Mouse (Mus musculus): Measurements from ENCODE around the gene Sez6.

The Sez6 gene

DNA sequence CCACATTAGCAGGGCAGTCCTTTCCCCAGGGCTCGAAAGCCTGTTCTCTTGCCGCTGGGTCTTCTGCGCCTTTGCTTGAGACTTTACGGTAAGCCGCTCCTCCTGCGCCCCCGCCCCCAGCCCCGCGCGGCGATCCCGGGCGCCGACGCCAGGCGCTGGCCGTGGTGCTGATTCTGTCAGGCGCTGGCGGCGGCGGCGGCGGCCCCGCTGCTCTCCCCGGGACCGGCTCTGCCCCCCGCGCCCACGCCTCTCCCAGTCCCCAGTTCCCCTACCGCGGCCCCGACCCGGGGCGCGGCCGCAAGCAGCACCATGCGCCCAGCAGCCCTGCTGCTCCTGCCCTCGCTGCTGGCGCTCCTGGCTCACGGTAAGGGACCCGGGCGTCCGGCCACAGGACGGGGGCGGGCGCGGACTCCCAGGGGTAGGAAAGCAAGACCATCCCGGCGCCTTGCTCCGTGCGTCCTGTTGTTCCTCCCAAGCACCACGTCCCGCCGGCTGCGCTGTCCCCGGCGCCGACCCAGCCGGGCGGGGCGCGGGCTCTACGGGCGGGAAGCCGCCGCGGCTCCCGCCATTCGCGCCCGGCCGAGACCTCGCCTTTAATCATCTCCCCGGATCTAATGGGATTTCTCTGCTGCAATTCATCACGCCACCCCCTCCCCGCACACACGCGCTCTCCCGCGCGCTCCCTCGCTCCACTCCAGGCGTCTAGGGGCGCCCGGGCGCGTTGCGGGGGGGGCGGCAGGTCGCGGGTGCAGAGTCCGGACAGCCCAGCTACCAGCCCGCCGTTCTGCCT, at the start of gene Sez6:
Sez6 (plus strand) TSS at position 50 of the 790 bp plus-strand sequence.
- CTCF ChIA-PET: interaction anchor here (0.6 kb wide), 1 partner anchor 1557 kb away, joined by 3 read pairs; no protein-coding TSS in a partner anchor

GRCm38 (mm10) chr11:77884524-77885245, 45.9 kb upstream of the Sez6 start:
- CTCF ChIA-PET: interaction anchor here (0.8 kb wide), 1 partner anchor 13 kb away, joined by 6 read pairs; no protein-coding TSS in a partner anchor

DNA sequence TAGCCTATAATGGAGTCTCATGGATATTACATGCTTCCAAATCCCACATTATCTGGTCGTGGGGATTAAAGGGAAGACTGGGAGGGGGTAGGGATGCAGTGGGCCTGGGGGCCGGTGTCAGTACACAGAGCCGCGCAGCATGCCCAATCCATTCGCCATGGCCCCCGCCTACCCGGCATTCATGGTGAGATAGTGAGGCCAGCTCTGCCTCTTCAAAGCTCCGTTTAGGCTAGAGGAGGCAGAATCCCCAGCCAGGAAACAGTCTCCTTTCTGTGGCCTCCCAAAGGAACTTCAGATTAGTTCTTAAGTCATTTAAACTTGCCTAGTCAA, 45.4 kb upstream of the Sez6 start:
- CTCF ChIA-PET: interaction anchor here (0.8 kb wide), 1 partner anchor 14 kb away, joined by 6 read pairs; no protein-coding TSS in a partner anchor

DNA sequence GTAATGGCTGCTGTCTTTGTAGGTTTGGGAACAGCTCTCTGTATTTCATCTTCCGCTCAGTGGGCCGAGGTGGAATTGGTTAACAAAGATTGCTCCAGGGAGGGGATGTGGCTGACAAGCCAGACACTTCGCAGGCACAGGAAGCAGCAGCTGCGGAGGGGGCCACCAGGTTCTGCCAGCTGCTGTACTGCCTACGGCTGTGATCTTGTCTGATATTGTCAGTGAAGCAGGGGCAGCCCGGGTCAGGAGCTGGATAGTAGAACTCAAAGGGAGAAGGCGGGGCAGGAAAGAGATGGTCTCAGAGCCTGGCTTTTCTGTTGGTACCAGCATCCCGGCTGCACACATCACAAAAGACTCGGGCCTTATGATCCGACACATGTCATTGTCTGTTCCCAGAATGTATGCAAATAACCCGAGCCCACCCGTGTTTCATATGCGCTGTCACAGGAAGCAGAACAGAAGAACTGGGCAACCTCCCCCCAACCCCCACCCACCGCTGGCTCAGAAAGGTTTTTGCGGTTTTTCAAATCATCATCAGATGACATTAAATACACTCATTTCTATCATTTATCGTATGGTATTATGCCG, 43.1 kb upstream of the Sez6 start:
- CTCF ChIA-PET: no interaction called here

DNA sequence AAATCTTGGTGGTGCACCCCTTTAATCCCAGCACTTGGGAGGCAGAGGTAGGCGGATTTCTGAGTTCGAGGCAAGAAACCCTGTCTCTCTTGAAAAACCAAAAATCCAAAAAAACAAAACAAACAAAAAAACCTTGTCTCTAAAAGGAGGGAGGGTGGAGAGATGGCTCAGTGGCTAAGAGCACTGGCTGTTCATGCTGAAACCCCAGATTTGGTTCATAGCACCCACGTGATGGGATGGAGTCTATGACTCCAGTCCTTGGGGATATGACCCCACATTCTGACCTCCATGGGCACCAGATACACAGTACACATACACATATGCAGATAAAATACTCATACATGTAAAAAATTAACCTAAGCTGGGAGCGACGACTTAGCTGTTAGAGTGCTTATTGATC, 41.8 kb upstream of the Sez6 start:
- CTCF ChIA-PET: no interaction called here

DNA sequence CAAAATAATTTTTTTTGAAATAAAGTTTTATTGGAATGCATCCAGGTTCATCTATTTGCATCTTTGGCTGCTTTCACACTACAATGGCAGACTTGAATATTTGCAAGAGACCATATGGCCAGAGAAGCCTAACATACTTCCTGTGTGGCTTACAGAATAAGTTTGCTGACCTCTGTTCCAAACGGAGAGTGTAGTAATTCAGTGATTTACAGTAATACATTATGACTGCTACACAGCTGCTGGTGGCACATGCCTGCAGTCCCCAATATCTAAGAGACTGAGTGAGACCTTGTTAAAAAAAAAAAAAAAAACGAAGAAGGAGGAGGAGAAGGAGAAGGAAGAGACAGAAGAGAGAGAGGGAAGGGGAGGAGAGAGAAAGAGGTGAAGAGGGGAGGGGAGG, 41.1 kb upstream of the Sez6 start:
- CTCF ChIA-PET: no interaction called here

DNA sequence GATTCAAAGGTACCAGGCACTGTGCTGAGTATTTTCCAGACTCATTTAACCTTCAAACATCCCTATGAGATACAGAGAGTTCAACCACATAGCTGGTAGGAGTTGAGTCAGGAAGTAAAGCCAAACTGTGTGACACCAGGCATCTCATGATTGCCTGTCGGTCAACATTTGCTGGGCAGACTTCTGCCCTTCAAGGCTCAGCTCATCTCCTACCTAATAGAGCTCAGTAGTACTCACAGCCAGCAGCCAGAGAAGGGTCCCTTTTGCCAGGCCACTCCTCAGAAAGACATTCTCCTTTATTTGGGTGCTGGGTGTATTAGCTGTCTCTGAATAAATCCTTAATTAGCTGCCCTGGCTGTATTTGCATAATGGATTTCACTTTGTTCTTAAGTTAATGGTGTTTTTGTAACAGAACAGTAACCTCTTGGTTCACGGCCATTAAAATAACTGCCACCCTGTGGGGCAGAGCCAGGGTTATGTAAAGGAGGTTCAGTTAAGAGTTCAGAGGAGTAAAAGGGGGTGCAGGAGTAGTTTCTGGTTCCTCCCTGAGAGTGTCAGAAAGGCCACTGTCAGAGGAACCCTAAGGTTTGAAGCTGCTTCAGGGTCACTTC, 39.8 kb upstream of the Sez6 start:
- CTCF ChIA-PET: no interaction called here

DNA sequence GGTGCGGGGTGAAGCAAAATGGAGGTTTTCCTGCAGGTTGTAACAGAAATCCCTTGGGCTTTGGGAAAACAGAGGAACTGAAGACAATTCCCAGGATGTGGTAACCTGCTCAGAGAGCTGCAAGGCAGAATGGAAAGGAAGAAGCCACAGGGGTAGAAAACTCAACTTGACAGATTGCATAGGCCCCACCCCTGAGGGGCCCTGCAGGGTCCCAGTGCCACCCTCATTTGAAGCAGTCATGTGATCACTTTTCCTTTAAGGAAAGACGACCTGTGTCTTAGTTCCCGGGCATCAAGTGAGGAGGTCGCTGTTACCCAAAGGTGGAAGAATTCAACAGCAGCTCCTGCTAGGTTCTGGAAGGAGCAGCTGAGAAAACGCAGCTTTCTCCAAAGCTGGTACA, 37.7 kb upstream of the Sez6 start:
- CTCF ChIA-PET: no interaction called here

DNA sequence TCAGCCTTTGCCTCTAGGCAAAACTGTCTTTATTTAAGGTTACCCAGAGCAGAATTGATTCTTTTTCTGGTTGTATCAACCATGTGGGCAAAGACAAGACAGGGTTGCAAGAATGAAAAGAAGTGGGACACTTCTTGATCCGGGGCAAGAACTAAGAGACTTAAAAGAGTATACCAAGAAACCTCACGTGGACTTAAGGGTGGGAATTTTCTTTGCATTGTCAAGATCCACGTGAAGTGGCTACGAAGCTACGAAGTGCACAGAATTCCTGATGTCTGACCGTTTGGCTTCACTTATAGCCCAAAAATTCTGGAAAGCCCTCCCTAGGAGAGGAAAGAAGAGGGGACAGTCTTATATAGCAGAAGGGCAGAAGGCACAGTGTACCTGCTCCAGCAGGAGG, 37.3 kb upstream of the Sez6 start:
- CTCF ChIA-PET: no interaction called here

- CTCF ChIA-PET: interaction anchor here (0.7 to 1.0 kb wide), 2 partner anchors 10 to 87 kb away, joined by 6 to 10 read pairs; no protein-coding TSS in a partner anchor
These were observed 36.5 kb upstream of the Sez6 start, which contains the start of gene Pipox for GRCm38 (mm10) chr11:77893787-77894718. Gene Pipox (minus strand): TSS chr11:77894096.

- CTCF ChIA-PET: interaction anchor here (1.0 kb wide), 1 partner anchor 86 kb away, joined by 10 read pairs; no protein-coding TSS in a partner anchor
These were observed 35.6 kb upstream of the Sez6 start for GRCm38 (mm10) chr11:77894967-77895366.

- CTCF ChIA-PET: interaction anchor here (0.7 kb wide), 1 partner anchor 67 kb away, joined by 9 read pairs; no protein-coding TSS in a partner anchor
These were observed 34.6 kb upstream of the Sez6 start for GRCm38 (mm10) chr11:77896011-77896410.

GRCm38 (mm10) chr11:77896480-77896819, 34.1 kb upstream of the Sez6 start:
- CTCF ChIA-PET: interaction anchor here (0.7 kb wide), 1 partner anchor 67 kb away, joined by 9 read pairs; no protein-coding TSS in a partner anchor

- CTCF ChIA-PET: interaction anchor here (0.7 kb wide), 1 partner anchor 66 kb away, joined by 9 read pairs; no protein-coding TSS in a partner anchor
These were observed 33.5 kb upstream of the Sez6 start for GRCm38 (mm10) chr11:77896820-77897805.

- CTCF ChIA-PET: no interaction called here
These were observed 30.4 kb upstream of the Sez6 start for GRCm38 (mm10) chr11:77900187-77900586.

- CTCF ChIA-PET: no interaction called here
These were observed 29.9 kb upstream of the Sez6 start for GRCm38 (mm10) chr11:77900696-77901095.

DNA sequence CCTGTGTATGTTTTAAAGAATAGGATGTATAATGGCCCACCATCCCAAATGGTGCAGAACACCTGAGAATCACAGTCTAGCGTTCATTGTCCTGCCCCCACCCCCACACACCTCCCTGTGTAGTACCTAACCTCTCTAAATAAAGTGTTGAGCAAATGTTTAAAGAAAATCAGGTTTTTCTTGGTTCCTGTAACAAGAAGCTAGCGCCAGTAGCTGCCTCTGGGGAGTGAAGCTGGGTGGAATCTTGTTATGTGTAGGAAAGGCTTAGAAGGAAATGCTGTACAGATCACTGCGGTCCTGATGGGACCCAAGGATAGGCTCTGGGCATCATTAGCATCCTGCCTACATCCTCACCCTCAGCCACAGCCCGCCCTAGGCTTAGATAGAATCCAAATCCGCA, 29.2 kb upstream of the Sez6 start:
- CTCF ChIA-PET: no interaction called here

DNA sequence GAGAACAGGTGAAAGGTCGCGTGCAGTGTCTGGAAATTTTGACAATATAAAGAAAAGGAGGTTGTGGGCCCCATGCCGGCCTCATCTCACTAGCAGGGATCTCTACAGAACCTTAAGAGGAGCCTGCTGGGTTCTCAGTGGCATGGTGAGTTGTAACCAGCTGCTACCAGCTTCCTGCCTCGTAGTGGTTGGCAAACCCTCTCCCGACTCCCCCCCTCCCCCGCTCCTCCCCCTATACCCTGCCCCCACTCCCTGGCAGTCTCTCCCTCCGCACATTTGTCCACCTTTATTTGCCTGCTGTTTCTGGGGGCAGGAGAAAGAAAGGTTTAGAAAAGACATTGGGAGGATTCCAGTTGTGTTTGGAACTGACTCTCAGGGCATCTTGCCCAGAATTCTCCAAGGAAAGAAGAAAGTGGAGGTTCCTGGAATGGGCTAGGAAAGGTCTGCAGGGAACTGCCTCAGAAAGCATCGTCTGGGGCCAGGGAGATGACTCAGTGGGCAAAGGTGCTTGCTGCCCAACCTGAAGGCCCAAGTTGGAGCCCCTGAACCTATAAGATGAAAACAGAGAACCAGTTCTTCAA, 28.7 kb upstream of the Sez6 start:
- CTCF ChIA-PET: no interaction called here

- CTCF ChIA-PET: no interaction called here
These were observed 26.8 kb upstream of the Sez6 start for GRCm38 (mm10) chr11:77903761-77904160.
